Mouse (Mus musculus): ENCODE measurements around the gene Clcn3. TPM values are rescaled to one million over a fixed set of nuclear protein-coding genes. Genes with fewer than 3 reads are reported as not detected.

Gene Clcn3
- polyA plus RNA-seq, 1 experiment from 2014 or later: 69.5 TPM

GRCm38 (mm10) chr8:60947503-60947902 is 35.6 kb downstream of the Clcn3 start:
- ATAC-seq (replicated peaks): no peak

GRCm38 (mm10) chr8:60942867-60943266 is 40.2 kb downstream of the Clcn3 start:
- no peak overlapping the region for H3K4me3 ChIP-seq
- H3K36me3 ChIP-seq (replicated peaks): no peaks in the 10 kb centered on the region
- no peak overlapping the region for H3K27ac ChIP-seq
- no peak for ATAC-seq (replicated peaks)
- H3K4me1 ChIP-seq: no peaks in the 10 kb centered on the region
- H3K9me3 ChIP-seq: no peaks in the 10 kb centered on the region
- H3K9ac ChIP-seq: no peak overlapping the region
- no peaks in the 10 kb centered on the region for H3K27me3 ChIP-seq (replicated peaks)
- WGBS: over 99% methylated on average over 2 of the region's 2 CpGs
- no peak overlapping the region for H3K4me2 ChIP-seq

More at GRCm38 (mm10) chr8:60947503-60947902, 35.6 kb downstream of the Clcn3 start:
- no peaks in the 10 kb centered on the region for H3K36me3 ChIP-seq (replicated peaks)
- H3K4me3 ChIP-seq: no peak overlapping the region
- peaks cover 7% of the 10 kb centered on the region for H3K4me1 ChIP-seq
- no peaks in the 10 kb centered on the region for H3K27me3 ChIP-seq (replicated peaks)
- H3K9ac ChIP-seq: no peak overlapping the region
- H3K27ac ChIP-seq: no peak overlapping the region
- H3K4me2 ChIP-seq: no peak overlapping the region
- no peaks in the 10 kb centered on the region for H3K9me3 ChIP-seq

GRCm38 (mm10) chr8:60938717-60939424 is 44.2 kb downstream of the Clcn3 start:
- no peaks in the 10 kb centered on the region for H3K9me3 ChIP-seq
- H3K4me1 ChIP-seq: no peaks in the 10 kb centered on the region
- H3K27ac ChIP-seq: no peak overlapping the region
- no peaks in the 10 kb centered on the region for H3K36me3 ChIP-seq (replicated peaks)
- H3K27me3 ChIP-seq (replicated peaks): no peaks in the 10 kb centered on the region
- 14% methylated on average over 3 of the region's 3 CpGs for WGBS
- H3K9ac ChIP-seq: no peak overlapping the region
- no peak overlapping the region for H3K4me2 ChIP-seq
- no peak for ATAC-seq (replicated peaks)
- no peak overlapping the region for H3K4me3 ChIP-seq

- no peak overlapping the region for H3K9ac ChIP-seq
- no peaks in the 10 kb centered on the region for H3K27me3 ChIP-seq (replicated peaks)
- no peaks in the 10 kb centered on the region for H3K4me1 ChIP-seq
- no peak overlapping the region for H3K4me2 ChIP-seq
- no peak overlapping the region for H3K27ac ChIP-seq
- H3K36me3 ChIP-seq (replicated peaks): 0 out of 2 replicates have a peak, but pooled peaks cover 4% of the 10 kb centered on the region
- no peak for ATAC-seq (replicated peaks)
- H3K4me3 ChIP-seq: no peak overlapping the region
- no peaks in the 10 kb centered on the region for H3K9me3 ChIP-seq
These were observed 49.5 kb downstream of the Clcn3 start for GRCm38 (mm10) chr8:60933617-60934016.

- Histone ChIP-seq H3K4me3 (no peak overlapping the region), H3K27ac (no peak overlapping the region), H3K9ac (no peak overlapping the region), H3K4me2 (no peak overlapping the region), H3K27me3 (replicated peaks) (no peaks in the 10 kb centered on the region), H3K9me3 (no peaks in the 10 kb centered on the region), H3K4me1 (no peaks in the 10 kb centered on the region), H3K36me3 (replicated peaks) (peaks cover 4% of the 10 kb centered on the region; the same call in 1 of the 2 replicates)
- WGBS: 94% methylated on average over 4 of the region's 4 CpGs
- no peak for ATAC-seq (replicated peaks)
These were observed 62.9 kb downstream of the Clcn3 start for GRCm38 (mm10) chr8:60920176-60920575.

GRCm38 (mm10) chr8:60919069-60919468 is 64.0 kb downstream of the Clcn3 start:
- no peak overlapping the region for H3K9ac ChIP-seq
- H3K4me1 ChIP-seq: no peaks in the 10 kb centered on the region
- H3K27ac ChIP-seq: no peak overlapping the region
- no peaks in the 10 kb centered on the region for H3K27me3 ChIP-seq (replicated peaks)
- no peak overlapping the region for H3K4me2 ChIP-seq
- no peak for ATAC-seq (replicated peaks)
- no peak overlapping the region for H3K4me3 ChIP-seq
- WGBS: 90% methylated on average over 3 of the region's 3 CpGs
- no peaks in the 10 kb centered on the region for H3K9me3 ChIP-seq
- H3K36me3 ChIP-seq (replicated peaks): peaks cover 4% of the 10 kb centered on the region; the same call in 1 of the 2 replicates

- no peak overlapping the region for H3K4me3 ChIP-seq
- WGBS: 54% methylated on average over 10 of the region's 10 CpGs
These were observed 70.5 kb downstream of the Clcn3 start for GRCm38 (mm10) chr8:60912554-60912953.

GRCm38 (mm10) chr8:60912081-60912480 is 71.0 kb downstream of the Clcn3 start:
- Histone ChIP-seq H3K4me3 (no peak overlapping the region), H3K9me3 (no peaks in the 10 kb centered on the region), H3K4me2 (no peak overlapping the region), H3K4me1 (no peaks in the 10 kb centered on the region), H3K27me3 (replicated peaks) (no peaks in the 10 kb centered on the region), H3K9ac (no peak overlapping the region), H3K27ac (no peak overlapping the region), H3K36me3 (replicated peaks) (peaks cover 8% of the 10 kb centered on the region)
- WGBS: 71% methylated on average over 4 of the region's 4 CpGs
- ATAC-seq (replicated peaks): no peak

More at GRCm38 (mm10) chr8:60912554-60912953, 70.5 kb downstream of the Clcn3 start:
- H3K4me2 ChIP-seq: no peak overlapping the region
- no peaks in the 10 kb centered on the region for H3K9me3 ChIP-seq
- H3K27me3 ChIP-seq (replicated peaks): no peaks in the 10 kb centered on the region
- peaks cover 8% of the 10 kb centered on the region for H3K36me3 ChIP-seq (replicated peaks)
- no peaks in the 10 kb centered on the region for H3K4me1 ChIP-seq
- ATAC-seq (replicated peaks): no peak
- H3K27ac ChIP-seq: no peak overlapping the region
- no peak overlapping the region for H3K9ac ChIP-seq

GRCm38 (mm10) chr8:60900147-60900546 is 83.0 kb downstream of the Clcn3 start:
- no peaks in the 10 kb centered on the region for H3K27me3 ChIP-seq (replicated peaks)
- H3K9me3 ChIP-seq: no peaks in the 10 kb centered on the region
- H3K4me1 ChIP-seq: no peaks in the 10 kb centered on the region
- peaks cover under 1% of the 10 kb centered on the region; the same call in 1 of the 2 replicates for H3K36me3 ChIP-seq (replicated peaks)
- no peak overlapping the region for H3K9ac ChIP-seq
- no peak for ATAC-seq (replicated peaks)
- no peak overlapping the region for H3K27ac ChIP-seq
- H3K4me3 ChIP-seq: no peak overlapping the region
- WGBS: 73% methylated on average over 9 of the region's 9 CpGs
- no peak overlapping the region for H3K4me2 ChIP-seq

GRCm38 (mm10) chr8:60895878-60896277 is 87.2 kb downstream of the Clcn3 start:
- Histone ChIP-seq H3K4me1 (peaks cover 22% of the 10 kb centered on the region), H3K9me3 (no peaks in the 10 kb centered on the region), H3K27me3 (replicated peaks) (no peaks in the 10 kb centered on the region), H3K9ac (no peak overlapping the region), H3K36me3 (replicated peaks) (peaks cover 2% of the 10 kb centered on the region; the same call in 1 of the 2 replicates), H3K27ac (no peak overlapping the region), H3K4me3 (no peak overlapping the region), H3K4me2 (no peak overlapping the region)
- ATAC-seq (replicated peaks): no peak
- WGBS: 91% methylated on average over 6 of the region's 6 CpGs

- 92% methylated on average over 4 of the region's 4 CpGs for WGBS
- Histone ChIP-seq H3K9ac (no peak overlapping the region), H3K4me1 (peaks cover 23% of the 10 kb centered on the region), H3K36me3 (replicated peaks) (peaks cover 2% of the 10 kb centered on the region; the same call in 1 of the 2 replicates), H3K27ac (no peak overlapping the region), H3K27me3 (replicated peaks) (no peaks in the 10 kb centered on the region), H3K4me3 (no peak overlapping the region), H3K4me2 (peak overlapping the region; percentile 80; the same call in 1 of the 2 replicates), H3K9me3 (no peaks in the 10 kb centered on the region)
- no peak for ATAC-seq (replicated peaks)
These were observed 91.3 kb downstream of the Clcn3 start for GRCm38 (mm10) chr8:60891757-60892156.

GRCm38 (mm10) chr8:60890520-60890874 is 92.6 kb downstream of the Clcn3 start:
- Histone ChIP-seq H3K27ac (peak overlapping the region; percentile 69; the same call in 1 of the 2 replicates), H3K4me2 (peak overlapping the region; percentile 80), H3K27me3 (replicated peaks) (no peaks in the 10 kb centered on the region), H3K4me1 (peaks cover 23% of the 10 kb centered on the region), H3K4me3 (peak overlapping the region; percentile 77), H3K36me3 (replicated peaks) (0 out of 2 replicates have a peak, but pooled peaks cover 2% of the 10 kb centered on the region), H3K9ac (peak overlapping the region; percentile 77), H3K9me3 (no peaks in the 10 kb centered on the region)
- ATAC-seq (replicated peaks): no peak
- 2% methylated on average over 23 of the region's 23 CpGs for whole genome bisulfite sequencing
